Mouse (Mus musculus) gastrocnemius, adult 2 months (tissue): ENCODE results near the gene Msrb1. TPM values are rescaled to one million over a fixed set of nuclear protein-coding genes. Genes with fewer than 3 reads are reported as not detected.

ENCODE experiments used
- DNase-seq: peaks from one replicate; pipeline ENCODE4 v3.0.0; 2022
- H3K27ac ChIP-seq: fragments of 200-600 bp; 2 replicates; pipeline ENCODE4 v1.8.1; 2022; ENCODE audit warnings: mild to moderate bottlenecking
- H3K4me3 ChIP-seq: fragments of 200-600 bp; 2 replicates; pipeline ENCODE4 v1.8.1; 2022; ENCODE audit warnings: mild to moderate bottlenecking, moderate library complexity
- CTCF ChIP-seq: fragments of 200-600 bp; IDR thresholded peaks from 2 replicates; pipeline ENCODE4 v1.8.1; 2022; ENCODE audit warnings: antibody characterized with exemption, mild to moderate bottlenecking, moderate library complexity
- intact Hi-C: fragments of 180-260 bp; cut with DNase I; formaldehyde crosslinking; loops from one replicate; pipeline ENCODE4 v1.15.1; 2025
- long read RNA-seq, 2 experiments: library from polyadenylated mRNA; stranded (forward); transcript quantifications; one replicate each; pipeline ENCODE4 v2.0.0; 2021
- total RNA-seq, 2 experiments: library from RNA; stranded (reverse); gene quantifications; 2 replicates each; pipeline ENCODE4 v1.2.3; 2021

The Msrb1 gene
- total RNA-seq: 100 to 1,000 TPM; 165 to 220 TPM
- long read RNA-seq, experiment 1, transcript Msrb1-201 (4 exons, 1,211 nt): minor isoform, 5 of 36 reads
- long read RNA-seq, experiment 1, transcript Msrb1-202 (5 exons, 886 nt): major isoform, 25 of 36 reads
- long read RNA-seq, experiment 1, partial matches to known transcripts: 6 of 36 reads
- long read RNA-seq, experiment 1, other reads (novel, unspliced or antisense): 0 of 36 reads
- long read RNA-seq, experiment 2, transcript Msrb1-201 (4 exons, 1,211 nt): minor isoform, 9 of 70 reads
- long read RNA-seq, experiment 2, transcript Msrb1-202 (5 exons, 886 nt): major isoform, 52 of 70 reads
- long read RNA-seq, experiment 2, partial matches to known transcripts: 8 of 70 reads
- long read RNA-seq, experiment 2, other reads (novel, unspliced or antisense): 1 of 70 reads

DNA sequence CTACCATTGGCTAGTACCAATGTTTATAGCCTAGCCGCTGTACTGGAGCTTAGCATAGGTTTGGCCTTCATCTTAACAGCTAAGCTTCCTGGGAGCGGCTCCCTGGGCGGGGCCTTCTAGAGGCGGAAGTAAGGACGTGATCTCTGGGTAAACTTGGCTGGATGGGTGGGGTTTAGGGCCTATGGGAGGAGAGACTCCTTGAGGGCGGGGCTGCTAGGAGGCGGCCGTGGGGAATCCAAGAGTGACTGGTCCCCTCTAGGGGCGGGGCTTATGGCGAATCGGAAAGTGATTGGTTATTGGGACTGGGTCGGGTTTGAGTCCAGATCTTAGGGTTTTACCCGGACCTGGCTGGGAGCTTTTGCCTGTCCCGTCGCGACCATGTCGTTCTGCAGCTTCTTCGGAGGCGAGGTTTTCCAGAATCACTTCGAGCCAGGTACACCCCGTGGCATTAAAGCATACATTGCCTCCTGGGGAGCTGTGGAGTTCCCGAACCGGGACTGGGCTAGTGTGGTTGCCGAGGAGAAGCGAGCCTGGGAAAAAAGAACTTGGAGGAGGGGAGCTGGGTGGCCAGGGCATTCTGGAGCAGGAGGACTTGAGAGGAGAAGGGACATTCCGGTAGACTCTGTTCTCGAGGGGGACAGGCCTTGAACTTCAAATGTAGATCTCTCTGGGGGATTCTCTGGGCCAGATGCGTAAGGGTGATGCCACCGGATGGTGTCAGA, at the start of gene Msrb1:
Msrb1 (plus strand) TSS at position 313 of the 722 bp plus-strand sequence.
- no peak for TF ChIP-seq CTCF
- intact Hi-C loops: no loop called here
- H3K4me3 ChIP-seq: peak within 1 kb of the TSS; percentile 89
- H3K27ac ChIP-seq: peak within 1 kb of the TSS; percentile 98
- peak; percentile 98 for DNase-seq

DNA sequence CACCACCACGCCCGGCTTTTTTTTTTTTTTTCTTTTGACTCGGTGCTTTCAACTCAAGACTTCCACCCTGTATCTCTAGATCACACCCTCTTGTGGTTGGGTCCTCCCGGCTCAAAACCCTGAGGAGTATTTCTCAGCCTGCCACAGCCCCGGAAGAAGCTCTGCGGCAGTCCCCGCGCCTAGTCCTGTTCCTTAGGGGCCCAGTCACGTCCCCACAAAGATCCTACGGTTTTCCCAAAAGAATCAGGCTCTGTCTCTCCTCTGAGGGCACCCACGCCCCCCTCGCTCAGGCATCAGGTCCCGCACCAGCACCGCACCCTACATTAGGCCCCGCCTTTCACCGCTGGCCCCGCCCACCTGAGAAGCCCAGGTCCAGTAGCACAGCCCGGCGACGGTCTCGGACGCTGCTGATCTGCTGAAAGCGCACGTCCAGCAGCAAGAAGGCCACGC, 49.3 kb upstream of the Msrb1 start:
- Histone ChIP-seq H3K27ac (no peak overlapping the region), H3K4me3 (peak overlapping the region; percentile 67)
- peak; percentile 72 for DNase-seq
- intact Hi-C loops: no loop called here
- TF ChIP-seq CTCF: no peak

DNA sequence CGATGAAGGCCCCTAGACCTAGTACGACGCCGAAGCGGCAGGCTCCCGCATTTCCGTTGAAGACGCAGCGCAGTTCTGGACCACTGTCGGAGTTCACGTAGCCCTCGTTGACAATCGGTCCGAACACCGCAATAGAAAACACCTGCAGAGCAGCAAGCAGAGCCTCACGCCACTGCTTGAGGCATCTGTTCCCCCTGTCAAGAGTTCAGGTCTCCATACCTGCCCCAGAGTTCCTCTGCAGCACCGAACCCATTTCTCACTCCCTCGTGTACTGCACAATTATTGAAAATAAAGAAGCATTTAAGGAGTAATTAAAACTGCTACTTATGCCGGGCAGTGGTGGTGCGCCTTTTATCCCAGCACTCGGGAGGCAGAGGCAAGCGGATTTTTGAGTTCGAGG, 48.8 kb upstream of the Msrb1 start:
- TF ChIP-seq CTCF: no peak

DNA sequence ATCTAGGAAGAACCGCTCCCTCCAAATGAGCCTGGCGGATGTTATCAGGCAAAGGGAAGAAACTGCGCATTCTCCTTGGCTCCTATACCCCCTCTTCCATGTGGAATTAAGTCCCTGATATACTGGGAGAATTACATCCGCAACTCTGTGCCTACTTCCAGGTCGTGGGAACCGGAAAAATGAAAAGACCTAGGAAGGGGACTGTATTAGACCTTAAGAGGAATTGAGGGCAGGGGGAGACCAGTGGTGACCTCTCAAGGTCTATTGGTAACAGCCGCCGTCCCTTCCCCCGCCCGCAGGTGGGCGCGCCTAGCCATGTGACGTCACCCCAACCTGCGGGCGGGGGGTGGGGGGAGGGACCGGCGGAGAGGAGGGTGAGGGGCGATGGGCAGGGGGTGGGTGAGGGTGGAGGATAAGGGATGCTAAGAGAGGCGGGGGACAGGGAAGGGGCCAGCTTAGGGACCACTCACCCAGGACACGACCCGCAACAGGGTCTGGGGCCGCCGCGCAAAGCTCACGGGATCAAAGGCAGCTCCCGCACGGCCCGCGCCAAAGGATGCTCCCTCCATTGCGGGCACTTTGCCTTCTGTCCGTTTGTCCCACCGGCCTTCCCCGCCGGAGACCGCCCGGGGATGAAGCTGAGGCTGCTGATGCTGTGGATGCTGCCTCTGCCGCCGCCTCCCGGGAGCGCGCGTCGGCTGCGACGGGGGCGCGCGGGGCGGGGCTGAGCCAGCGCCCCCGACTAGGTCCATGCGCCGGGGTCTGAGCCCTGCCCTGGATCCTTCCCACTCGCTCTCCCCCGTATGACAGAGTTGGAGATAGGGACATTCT, 47.0 kb upstream of the Msrb1 start, which contains the start of gene Syngr3:
Syngr3 (minus strand) TSS at position 705 of the 831 bp plus-strand sequence.
- no peak for DNase-seq
- no peak for TF ChIP-seq CTCF

More for the DNA sequence above, 48.8 kb upstream of the Msrb1 start:
- intact Hi-C loops: no loop called here
- Histone ChIP-seq H3K4me3 (peak overlapping the region; percentile 67), H3K27ac (no peak overlapping the region)
- no peak for DNase-seq

GRCm38 (mm10) chr17:24692385-24692784, 44.1 kb upstream of the Msrb1 start:
- Histone ChIP-seq H3K4me3 (no peak overlapping the region), H3K27ac (no peak overlapping the region)
- intact Hi-C loops: no loop called here
- no peak for DNase-seq
- no peak for TF ChIP-seq CTCF

More for the DNA sequence above, 47.0 kb upstream of the Msrb1 start, which contains the start of gene Syngr3:
- peak within 1 kb of the TSS; percentile 67 for H3K4me3 ChIP-seq
- intact Hi-C loops: no loop called here
- no peak within 1 kb of the TSS for H3K27ac ChIP-seq

- Histone ChIP-seq H3K27ac (peak overlapping the region; percentile 92), H3K4me3 (peak overlapping the region; percentile 82)
- DNase-seq: no peak
- TF ChIP-seq CTCF: no peak
- intact Hi-C loops: no loop called here
Measured at GRCm38 (mm10) chr17:24695326-24696010, 41.0 kb upstream of the Msrb1 start.

DNA sequence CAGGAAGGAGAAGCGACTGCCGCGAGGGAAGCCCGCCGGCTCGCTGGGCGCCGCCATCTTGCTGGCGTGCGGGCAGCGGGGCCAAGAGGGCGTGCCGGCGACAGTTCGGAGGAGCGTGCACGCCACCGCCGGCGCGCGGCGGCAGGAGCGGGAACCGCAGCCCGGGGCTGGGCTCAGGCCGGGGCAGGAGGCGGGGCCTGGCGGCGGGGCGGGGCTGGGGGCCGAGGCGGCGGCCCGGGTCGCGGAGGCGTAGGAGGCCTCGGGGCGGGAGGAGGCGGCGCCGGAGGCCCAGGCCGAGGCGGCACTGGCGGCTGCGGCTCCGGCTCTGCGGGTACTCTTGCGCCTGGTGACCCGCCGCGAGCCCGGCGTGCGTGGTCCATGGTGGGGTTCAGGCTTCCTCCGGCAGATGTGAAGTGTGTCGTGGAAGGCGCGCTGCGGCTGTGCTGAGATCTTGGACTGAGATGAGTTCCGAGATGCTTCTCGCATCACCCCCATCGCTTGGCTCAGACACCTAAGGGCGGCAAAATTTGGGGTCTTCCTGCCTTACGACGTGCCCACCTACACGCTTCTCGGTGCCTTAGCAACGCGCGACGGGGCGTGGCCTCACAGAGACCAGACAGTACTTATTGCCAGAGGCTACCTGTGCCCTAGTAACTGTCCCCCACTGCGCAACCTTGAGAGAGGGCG, 40.3 kb upstream of the Msrb1 start, which contains the start of the genes Gfer and Noxo1:
Gfer (minus strand) TSS at position 146 of the 687 bp plus-strand sequence.
Noxo1 (plus strand) TSS at position 224 of the 687 bp plus-strand sequence.
- intact Hi-C loops: no loop called here
- TF ChIP-seq CTCF: peak; percentile 48
- H3K27ac ChIP-seq: peak within 1 kb of the TSS; percentile 92
- peak; percentile 96 for DNase-seq
- peak within 1 kb of the TSS; percentile 82 for H3K4me3 ChIP-seq

DNA sequence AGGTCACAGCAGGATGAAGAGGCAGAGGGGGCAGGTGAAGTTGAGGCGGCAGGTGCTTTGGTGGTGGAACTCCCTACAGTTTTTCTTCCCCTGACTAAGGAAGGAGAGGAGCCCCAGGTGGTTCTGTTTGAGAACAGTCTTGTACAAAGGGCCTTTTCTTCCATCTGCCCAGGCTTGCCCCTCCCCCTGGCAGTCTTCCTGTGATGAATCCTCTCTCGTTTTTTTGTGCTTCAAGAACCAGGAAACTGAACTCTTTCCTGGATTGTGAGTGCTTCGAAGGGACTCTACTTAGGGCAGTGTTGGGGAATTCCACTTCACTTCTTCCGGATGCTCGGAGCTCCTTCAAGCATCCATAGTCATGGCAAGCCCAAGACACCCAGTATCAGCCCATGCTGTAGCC, 38.5 kb upstream of the Msrb1 start:
- Histone ChIP-seq H3K27ac (no peak overlapping the region), H3K4me3 (no peak overlapping the region)
- intact Hi-C loops: no loop called here
- no peak for TF ChIP-seq CTCF
- DNase-seq: no peak

DNA sequence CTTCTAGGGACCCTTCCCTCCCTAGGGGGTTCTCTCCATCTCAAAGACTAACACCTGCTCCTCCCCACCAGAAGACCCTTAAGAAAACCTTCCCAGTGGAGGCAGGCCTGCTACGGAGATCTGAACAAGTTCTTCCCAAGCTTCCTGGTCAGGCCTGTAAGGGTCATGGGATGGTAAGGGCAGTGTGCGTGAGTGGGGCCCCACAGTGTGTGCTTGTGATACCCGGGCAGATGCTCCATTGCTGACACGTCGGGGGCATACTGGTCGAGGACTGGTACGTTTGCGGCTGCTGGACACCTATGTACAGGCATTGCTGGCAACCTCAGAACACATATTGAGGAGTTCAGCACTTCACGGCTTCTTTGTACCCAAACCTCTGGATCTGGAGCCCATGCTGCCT, 37.7 kb upstream of the Msrb1 start:
- DNase-seq: no peak
- no peak overlapping the region for H3K27ac ChIP-seq
- H3K4me3 ChIP-seq: no peak overlapping the region
- intact Hi-C loops: no loop called here
- TF ChIP-seq CTCF: no peak

DNA sequence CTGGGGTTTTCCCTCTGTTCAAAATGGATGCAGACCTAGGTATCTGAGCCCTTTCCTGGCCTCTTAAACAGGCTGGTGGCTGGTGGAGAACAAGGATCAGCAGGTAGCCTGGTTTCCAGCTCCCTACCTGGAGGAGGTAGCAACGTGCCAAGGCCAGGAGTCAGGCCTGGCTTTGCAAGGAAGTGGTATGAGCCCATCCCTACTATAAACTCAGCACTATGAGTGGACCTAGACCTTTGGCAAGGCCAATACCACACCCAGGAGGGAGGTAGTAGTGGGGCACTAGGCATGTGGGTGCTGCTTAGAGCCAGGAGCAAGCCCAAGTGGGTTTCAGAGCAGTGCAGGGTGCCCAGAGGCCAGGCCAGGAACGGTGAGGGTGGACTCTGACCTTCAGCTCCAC, 37.0 kb upstream of the Msrb1 start:
- Histone ChIP-seq H3K4me3 (no peak overlapping the region), H3K27ac (no peak overlapping the region)
- intact Hi-C loops: no loop called here
- TF ChIP-seq CTCF: no peak
- no peak for DNase-seq

DNA sequence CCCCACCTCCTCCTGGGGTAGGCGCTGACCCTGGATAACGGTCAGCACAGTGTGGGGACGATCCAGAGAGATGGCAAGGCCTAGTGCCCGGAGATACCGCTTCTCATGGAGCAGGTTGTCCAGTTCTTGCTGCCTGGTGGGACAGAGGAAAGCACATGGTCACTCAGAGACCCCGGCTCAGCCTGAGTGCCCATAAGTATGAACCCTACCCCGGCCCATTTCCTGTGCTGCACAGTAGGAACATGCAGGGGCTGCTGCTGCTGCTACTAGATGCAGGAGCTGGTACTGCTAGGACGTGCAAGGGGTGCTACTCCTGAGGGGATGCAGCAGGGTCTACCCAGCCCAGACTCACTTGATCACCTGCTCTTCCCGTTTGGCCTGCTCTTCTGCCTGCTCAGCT, 35.2 kb upstream of the Msrb1 start:
- no peak for DNase-seq
- intact Hi-C loops: no loop called here
- TF ChIP-seq CTCF: no peak
- Histone ChIP-seq H3K4me3 (no peak overlapping the region), H3K27ac (no peak overlapping the region)
